Mouse (Mus musculus) ovary, postnatal 36 days (tissue): ENCODE data around the gene Tmem51.
"Not testable (repeated sequence)": the region's sequence is repeated elsewhere in the genome, so short reads cannot be mapped to it uniquely, and the experiment has no call there.

Source experiments
- DNase-seq: peaks from one replicate; pipeline ENCODE4 v3.0.0; 2022; ENCODE audit warnings: low spot score, mixed read lengths

The Tmem51 gene

GRCm38 (mm10) chr4:142060455-142061378 lies 23.4 kb downstream of the Tmem51 start:
- DNase-seq = no peak

- DNase-seq = no peak
These were observed 24.3 kb downstream of the Tmem51 start for GRCm38 (mm10) chr4:142059841-142060193.

GRCm38 (mm10) chr4:142059113-142059840 lies 24.8 kb downstream of the Tmem51 start:
- no peak for DNase-seq

GRCm38 (mm10) chr4:142057529-142058216 lies 26.4 kb downstream of the Tmem51 start:
- no peak for DNase-seq

GRCm38 (mm10) chr4:142055600-142055999 lies 28.5 kb downstream of the Tmem51 start:
- DNase-seq = no peak

- no peak for DNase-seq
These were observed 29.5 kb downstream of the Tmem51 start for GRCm38 (mm10) chr4:142054580-142054979.

- DNase-seq = no peak
These were observed 30.2 kb downstream of the Tmem51 start for GRCm38 (mm10) chr4:142053661-142054448.

GRCm38 (mm10) chr4:142053261-142053660 lies 30.8 kb downstream of the Tmem51 start:
- DNase-seq = no peak

- DNase-seq = no peak
These were observed 31.5 kb downstream of the Tmem51 start for GRCm38 (mm10) chr4:142052391-142053132.

- not testable (repeated sequence) for DNase-seq
These were observed 32.2 kb downstream of the Tmem51 start for GRCm38 (mm10) chr4:142051883-142052282.

GRCm38 (mm10) chr4:142049963-142050362 lies 34.1 kb downstream of the Tmem51 start:
- DNase-seq = no peak

GRCm38 (mm10) chr4:142048391-142048790 lies 35.7 kb downstream of the Tmem51 start:
- no peak for DNase-seq

- DNase-seq = no peak
These were observed 37.1 kb downstream of the Tmem51 start for GRCm38 (mm10) chr4:142047005-142047404.

GRCm38 (mm10) chr4:142046496-142046895 lies 37.6 kb downstream of the Tmem51 start:
- no peak for DNase-seq

GRCm38 (mm10) chr4:142045595-142046163 lies 38.4 kb downstream of the Tmem51 start:
- DNase-seq = no peak

GRCm38 (mm10) chr4:142044452-142044851 lies 39.7 kb downstream of the Tmem51 start:
- DNase-seq = no peak

GRCm38 (mm10) chr4:142039662-142040353 lies 44.3 kb downstream of the Tmem51 start:
- DNase-seq = no peak

- no peak for DNase-seq
These were observed 46.2 kb downstream of the Tmem51 start for GRCm38 (mm10) chr4:142037897-142038296.

GRCm38 (mm10) chr4:142028533-142028932 lies 55.6 kb downstream of the Tmem51 start:
- DNase-seq = no peak

- no peak for DNase-seq
These were observed 57.1 kb downstream of the Tmem51 start for GRCm38 (mm10) chr4:142026965-142027364.
